Mouse (Mus musculus): ENCODE results near the gene Lactb. TPM values are rescaled to one million over a fixed set of nuclear protein-coding genes. Genes with fewer than 3 reads are reported as not detected.
"Not testable (repeated sequence)": the region's sequence is repeated elsewhere in the genome, so short reads cannot be mapped to it uniquely, and the experiment has no call there.

Lactb gene
- polyA plus RNA-seq, 1 experiment from 2014 or later, result 11.9 TPM

DNA sequence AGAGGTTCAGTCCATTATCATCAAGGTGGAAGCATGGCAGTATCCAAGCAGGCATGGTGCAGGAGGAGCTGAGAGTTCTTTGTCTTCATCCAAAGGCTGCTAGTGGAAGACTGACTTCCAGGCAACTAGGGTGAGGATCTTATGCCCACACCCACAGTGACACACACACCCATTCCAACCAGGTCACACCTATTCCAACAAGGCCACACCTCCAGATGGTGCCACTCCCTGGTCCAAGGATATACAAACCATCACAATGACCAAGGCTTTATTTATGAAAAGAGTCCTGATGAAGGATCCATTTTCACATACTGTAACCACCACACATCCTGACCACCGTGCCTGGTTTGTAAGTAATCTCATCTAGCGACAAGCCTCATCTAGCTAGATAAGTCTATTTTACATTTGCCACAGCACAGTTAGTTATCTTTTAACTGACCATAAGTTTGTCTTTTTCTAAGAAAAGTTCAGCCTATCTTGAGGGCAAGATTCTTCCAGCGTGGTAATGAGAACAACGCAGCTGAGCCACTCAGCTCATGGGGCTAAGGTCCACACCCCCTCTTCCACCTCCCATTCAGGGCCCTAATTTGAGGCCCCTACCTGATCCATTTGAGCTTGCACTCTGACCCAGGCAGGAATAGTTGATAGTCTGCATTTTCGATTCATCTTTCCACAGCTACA, 61.9 kb downstream of the Lactb start:
- not testable (repeated sequence) for H3K36me3 ChIP-seq (ENCODE audit: control insufficient read depth, insufficient read depth, low read length); H3K9me3 ChIP-seq (ENCODE audit: control insufficient read depth, low read length); H3K27me3 ChIP-seq (ENCODE audit: control insufficient read depth, insufficient read depth, low read length); H3K4me2 ChIP-seq (ENCODE audit: low read depth); H3K4me3 ChIP-seq (ENCODE audit: low read depth, low read length); H3K4me1 ChIP-seq (ENCODE audit: control insufficient read depth, insufficient read depth, low read length); H3K9ac ChIP-seq (ENCODE audit: low read length); H3K27ac ChIP-seq (ENCODE audit: low read depth, low read length); DNase-seq (ENCODE audit: low spot score); ATAC-seq (ENCODE audit: insufficient read depth, low FRiP score, low TSS enrichment)
- WGBS, result 93% methylated on average over 5 of the region's 5 CpGs

DNA sequence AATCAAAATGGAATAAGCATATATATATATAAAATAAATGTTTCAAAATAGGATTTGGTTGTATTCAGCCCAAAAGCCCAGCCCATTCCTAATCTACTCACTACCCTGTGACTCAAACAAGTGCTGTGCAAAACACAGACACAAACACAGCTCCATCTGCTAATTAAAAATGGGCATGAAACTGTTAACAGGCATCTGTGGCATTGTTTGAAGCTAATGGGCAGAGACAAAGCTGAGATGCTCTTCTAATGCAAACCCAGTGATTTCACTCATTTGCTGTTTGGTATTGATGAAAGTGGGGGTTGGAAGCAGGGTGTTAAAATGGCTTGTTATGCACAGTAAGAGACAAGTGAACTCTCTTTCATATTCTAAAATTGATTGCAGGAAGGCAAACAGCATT, 63.0 kb downstream of the Lactb start:
- Histone ChIP-seq H3K9ac (ENCODE audit: low read length) (no peak overlapping the region), H3K27me3 (ENCODE audit: control insufficient read depth, insufficient read depth, low read length) (no peaks in the 10 kb centered on the region), H3K4me2 (ENCODE audit: low read depth) (no peak overlapping the region), H3K27ac (ENCODE audit: low read depth, low read length) (no peak overlapping the region), H3K36me3 (ENCODE audit: control insufficient read depth, insufficient read depth, low read length) (no peaks in the 10 kb centered on the region), H3K4me1 (ENCODE audit: control insufficient read depth, insufficient read depth, low read length) (no peaks in the 10 kb centered on the region), H3K9me3 (ENCODE audit: control insufficient read depth, low read length) (no peaks in the 10 kb centered on the region), H3K4me3 (ENCODE audit: low read depth, low read length) (no peak overlapping the region)
- DNase-seq (ENCODE audit: low spot score) (no peak), ATAC-seq (ENCODE audit: insufficient read depth, low FRiP score, low TSS enrichment) (no peak)

DNA sequence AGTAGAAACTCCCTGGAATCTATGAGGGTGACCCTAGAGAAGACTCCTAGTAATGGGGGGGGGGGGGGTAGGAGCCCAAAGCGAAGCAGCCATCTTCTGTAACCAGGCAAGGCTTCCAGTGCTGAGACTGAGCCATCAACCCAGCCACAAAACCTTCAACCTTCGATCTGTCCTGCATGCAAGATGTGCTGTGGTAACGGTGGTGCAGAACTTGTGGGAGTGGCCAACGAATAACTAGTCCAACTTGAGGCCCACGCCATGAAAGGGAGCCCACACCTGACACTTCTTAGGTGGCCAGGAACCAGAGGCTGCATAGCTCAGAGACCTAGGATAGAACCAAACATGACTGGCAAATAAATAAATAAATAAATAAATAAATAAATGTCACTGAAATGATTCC, 64.6 kb downstream of the Lactb start:
- ATAC-seq (ENCODE audit: insufficient read depth, low FRiP score, low TSS enrichment) (no peak), DNase-seq (ENCODE audit: low spot score) (no peak)
- Histone ChIP-seq H3K36me3 (ENCODE audit: control insufficient read depth, insufficient read depth, low read length) (no peaks in the 10 kb centered on the region), H3K4me2 (ENCODE audit: low read depth) (no peak overlapping the region), H3K9ac (ENCODE audit: low read length) (no peak overlapping the region), H3K27me3 (ENCODE audit: control insufficient read depth, insufficient read depth, low read length) (no peaks in the 10 kb centered on the region), H3K4me1 (ENCODE audit: control insufficient read depth, insufficient read depth, low read length) (no peaks in the 10 kb centered on the region), H3K4me3 (ENCODE audit: low read depth, low read length) (no peak overlapping the region), H3K9me3 (ENCODE audit: control insufficient read depth, low read length) (no peaks in the 10 kb centered on the region), H3K27ac (ENCODE audit: low read depth, low read length) (no peak overlapping the region)
- WGBS, result 92% methylated on average over 5 of the region's 5 CpGs

DNA sequence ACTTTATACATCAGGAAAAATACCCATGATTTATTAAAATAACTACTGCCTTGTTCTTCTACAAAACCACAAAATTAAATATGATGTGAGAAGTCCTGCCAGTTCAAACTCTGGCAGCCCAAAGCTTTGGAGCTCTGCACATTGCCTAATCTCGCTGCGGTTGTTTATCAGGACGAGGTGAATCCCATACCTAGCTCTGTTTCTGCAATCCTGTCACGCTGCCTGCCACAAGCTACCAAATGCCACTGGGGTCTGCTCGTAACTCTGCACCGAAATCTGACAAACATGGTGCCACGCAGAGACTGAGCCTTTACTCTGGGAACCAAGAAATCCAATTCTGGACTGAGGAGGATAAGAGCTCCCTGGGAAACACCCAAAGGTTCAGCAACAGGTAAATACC, 65.4 kb downstream of the Lactb start:
- DNase-seq (ENCODE audit: low spot score), result no peak
- Histone ChIP-seq H3K9ac (ENCODE audit: low read length) (no peak overlapping the region), H3K9me3 (ENCODE audit: control insufficient read depth, low read length) (no peaks in the 10 kb centered on the region), H3K4me1 (ENCODE audit: control insufficient read depth, insufficient read depth, low read length) (no peaks in the 10 kb centered on the region), H3K27ac (ENCODE audit: low read depth, low read length) (no peak overlapping the region), H3K27me3 (ENCODE audit: control insufficient read depth, insufficient read depth, low read length) (no peaks in the 10 kb centered on the region), H3K36me3 (ENCODE audit: control insufficient read depth, insufficient read depth, low read length) (no peaks in the 10 kb centered on the region), H3K4me3 (ENCODE audit: low read depth, low read length) (no peak overlapping the region), H3K4me2 (ENCODE audit: low read depth) (no peak overlapping the region)
- ATAC-seq (ENCODE audit: insufficient read depth, low FRiP score, low TSS enrichment), result no peak
- 85% methylated on average over 7 of the region's 7 CpGs for WGBS

DNA sequence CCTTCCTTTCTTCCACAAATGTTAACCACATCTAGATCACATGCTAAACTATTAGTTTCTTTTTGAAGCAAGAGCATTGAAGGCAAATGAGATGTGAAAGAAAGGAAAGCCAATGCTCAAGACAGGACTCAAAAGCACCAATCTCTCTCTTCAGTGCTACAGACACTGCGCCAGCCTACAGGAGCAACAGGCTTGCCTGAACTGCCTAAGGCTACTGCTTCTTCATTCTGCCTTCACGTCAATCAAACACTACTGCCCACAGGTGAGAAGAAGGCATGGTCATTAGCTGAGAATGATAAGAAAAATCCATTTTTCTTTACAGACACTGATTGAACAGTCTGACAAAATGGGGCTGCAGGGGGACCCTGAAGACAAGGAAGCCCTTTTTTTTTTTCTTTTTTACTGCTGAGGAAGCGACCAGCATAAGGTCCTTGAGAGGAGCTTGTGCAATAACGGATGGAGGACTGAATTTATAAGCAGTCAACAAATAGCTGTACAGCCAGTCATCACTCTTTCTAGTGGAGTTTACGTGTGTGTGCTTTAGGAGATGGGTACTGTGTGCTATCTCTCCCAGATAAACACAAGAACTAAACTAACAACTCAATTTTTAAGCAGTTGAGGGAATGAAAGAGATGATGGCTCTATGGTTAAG, 67.4 kb downstream of the Lactb start:
- no peak overlapping the region for H3K4me2 ChIP-seq (ENCODE audit: low read depth)
- H3K9ac ChIP-seq (ENCODE audit: low read length), result no peak overlapping the region
- no peaks in the 10 kb centered on the region for H3K27me3 ChIP-seq (ENCODE audit: control insufficient read depth, insufficient read depth, low read length)
- 93% methylated on average over 5 of the region's 5 CpGs for WGBS
- H3K36me3 ChIP-seq (ENCODE audit: control insufficient read depth, insufficient read depth, low read length), result no peaks in the 10 kb centered on the region
- H3K27ac ChIP-seq (ENCODE audit: low read depth, low read length), result no peak overlapping the region
- DNase-seq (ENCODE audit: low spot score) (no peak), ATAC-seq (ENCODE audit: insufficient read depth, low FRiP score, low TSS enrichment) (no peak)
- H3K4me3 ChIP-seq (ENCODE audit: low read depth, low read length), result no peak overlapping the region
- H3K9me3 ChIP-seq (ENCODE audit: control insufficient read depth, low read length), result no peaks in the 10 kb centered on the region
- no peaks in the 10 kb centered on the region for H3K4me1 ChIP-seq (ENCODE audit: control insufficient read depth, insufficient read depth, low read length)

DNA sequence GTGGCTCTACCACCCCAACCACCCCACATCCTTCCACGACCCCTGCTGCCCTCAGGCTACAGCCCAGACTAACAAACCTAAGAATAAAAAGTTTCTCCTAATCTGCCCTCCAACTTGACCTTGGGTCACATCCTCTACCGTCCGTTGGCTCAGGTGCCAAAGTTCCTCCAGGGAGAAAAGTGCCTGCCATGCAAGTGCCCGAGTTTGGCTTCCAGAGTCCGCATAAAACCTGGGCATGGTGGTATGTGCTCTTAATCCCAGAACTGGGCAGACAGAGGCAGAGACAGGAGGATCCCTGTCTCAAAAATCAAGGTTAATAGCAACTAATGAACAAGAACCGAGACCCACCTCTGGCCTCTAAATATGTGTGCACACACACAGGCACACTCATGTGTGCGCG, 68.2 kb downstream of the Lactb start:
- H3K4me1 ChIP-seq (ENCODE audit: control insufficient read depth, insufficient read depth, low read length), result no peaks in the 10 kb centered on the region
- no peak overlapping the region for H3K4me3 ChIP-seq (ENCODE audit: low read depth, low read length)
- no peak overlapping the region for H3K9ac ChIP-seq (ENCODE audit: low read length)
- DNase-seq (ENCODE audit: low spot score) (no peak), ATAC-seq (ENCODE audit: insufficient read depth, low FRiP score, low TSS enrichment) (no peak)
- 93% methylated on average over 8 of the region's 8 CpGs for WGBS
- H3K27me3 ChIP-seq (ENCODE audit: control insufficient read depth, insufficient read depth, low read length), result no peaks in the 10 kb centered on the region
- H3K9me3 ChIP-seq (ENCODE audit: control insufficient read depth, low read length), result no peaks in the 10 kb centered on the region
- no peaks in the 10 kb centered on the region for H3K36me3 ChIP-seq (ENCODE audit: control insufficient read depth, insufficient read depth, low read length)
- H3K4me2 ChIP-seq (ENCODE audit: low read depth), result no peak overlapping the region
- no peak overlapping the region for H3K27ac ChIP-seq (ENCODE audit: low read depth, low read length)

DNA sequence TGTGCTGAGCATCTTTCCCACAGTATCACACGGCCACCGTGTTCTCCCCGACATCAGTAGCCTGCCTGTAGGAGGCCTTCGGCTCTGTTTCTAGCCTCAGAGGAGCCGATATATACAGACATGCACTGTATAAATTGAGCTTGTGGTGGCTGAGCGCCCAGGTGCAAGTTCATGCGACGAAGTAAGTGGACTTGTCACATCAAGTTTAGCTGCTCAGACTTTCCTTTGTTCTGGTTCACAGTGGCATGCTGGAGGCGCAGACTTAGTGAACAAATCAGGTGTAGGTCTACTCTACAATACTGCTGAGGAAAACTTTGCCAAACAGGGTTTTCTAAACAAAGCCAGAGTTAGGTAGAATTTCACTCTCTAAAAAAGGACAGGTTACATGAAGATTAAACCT, 69.3 kb downstream of the Lactb start:
- H3K36me3 ChIP-seq (ENCODE audit: control insufficient read depth, insufficient read depth, low read length), result no peaks in the 10 kb centered on the region
- 92% methylated on average over 9 of the region's 9 CpGs for WGBS
- no peaks in the 10 kb centered on the region for H3K9me3 ChIP-seq (ENCODE audit: control insufficient read depth, low read length)
- no peaks in the 10 kb centered on the region for H3K27me3 ChIP-seq (ENCODE audit: control insufficient read depth, insufficient read depth, low read length)
- no peak overlapping the region for H3K9ac ChIP-seq (ENCODE audit: low read length)
- no peak for DNase-seq (ENCODE audit: low spot score)
- ATAC-seq (ENCODE audit: insufficient read depth, low FRiP score, low TSS enrichment), result no peak
- H3K4me3 ChIP-seq (ENCODE audit: low read depth, low read length), result no peak overlapping the region
- no peak overlapping the region for H3K4me2 ChIP-seq (ENCODE audit: low read depth)
- H3K27ac ChIP-seq (ENCODE audit: low read depth, low read length), result no peak overlapping the region
- H3K4me1 ChIP-seq (ENCODE audit: control insufficient read depth, insufficient read depth, low read length), result no peaks in the 10 kb centered on the region

Other genes starting within 250 kb of the Lactb start
- 17.4 and 17.6 TPM in 2 replicates for gene Aph1b, start 180.0 kb downstream of the Lactb start, polyA plus RNA-seq (2014; fragmentation: Nextera tagmentation; extraction: Ambion mirVana)
- 0.19 and 0.34 TPM in 2 replicates for gene Gm10647, start 178.4 kb downstream of the Lactb start, polyA plus RNA-seq (2014; fragmentation: Nextera tagmentation; extraction: Ambion mirVana)
- gene Aph1c, start 140.8 kb downstream of the Lactb start, polyA plus RNA-seq (2014; fragmentation: Nextera tagmentation; extraction: Ambion mirVana), result 1.0 and 2.2 TPM in 2 replicates
- gene Rab8b, start 55.8 kb downstream of the Lactb start, polyA plus RNA-seq (2014; fragmentation: Nextera tagmentation; extraction: Ambion mirVana), result 24.5 and 26.9 TPM in 2 replicates
- gene Rps27l, start 29.4 kb downstream of the Lactb start, polyA plus RNA-seq (2014; fragmentation: Nextera tagmentation; extraction: Ambion mirVana), result 583 and 637 TPM in 2 replicates
- gene Tpm1, start 73.9 kb upstream of the Lactb start, polyA plus RNA-seq (2014; fragmentation: Nextera tagmentation; extraction: Ambion mirVana), result 364 and 445 TPM in 2 replicates